Mouse (Mus musculus): ENCODE results near the gene Lmo3. TPM values are rescaled to one million over a fixed set of nuclear protein-coding genes. Genes with fewer than 3 reads are reported as not detected.

Lmo3 gene
- polyA plus RNA-seq, 1 experiment from 2014 or later = 8.6 TPM

DNA sequence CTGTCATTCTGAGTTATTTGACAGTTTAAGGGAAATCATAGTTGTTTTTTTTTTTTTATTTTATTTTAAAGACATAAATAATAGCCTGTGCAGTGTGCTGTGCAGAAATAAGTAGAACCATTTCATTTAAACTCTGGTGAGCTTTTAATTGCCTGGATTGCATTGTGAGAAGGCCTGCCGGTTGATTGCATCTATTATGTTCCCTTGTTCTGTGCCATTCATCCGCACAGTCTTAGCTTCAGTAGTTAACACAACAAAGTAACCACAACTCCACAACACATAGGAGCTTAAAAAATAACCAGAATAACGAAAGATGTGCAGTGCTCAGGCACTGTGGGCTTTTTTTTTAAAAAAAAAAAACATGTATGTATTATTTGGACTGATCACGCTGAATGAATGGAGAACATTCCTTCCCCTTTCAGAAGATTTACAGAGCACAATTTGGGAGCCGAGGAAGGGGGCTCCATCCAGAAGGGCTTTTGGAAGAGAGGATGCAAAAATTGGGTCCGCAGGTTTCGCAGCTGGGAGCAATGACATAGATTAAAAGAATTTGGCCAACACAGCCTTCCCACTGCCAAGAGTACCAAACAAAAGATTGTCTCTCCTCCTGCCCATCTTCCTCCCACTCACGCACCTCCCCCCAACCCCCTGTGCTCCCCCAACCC lies 161.8 kb downstream of the Lmo3 start:
- no peak for DNase-seq (ENCODE audit: low spot score)
- H3K27ac ChIP-seq = peak overlapping the region; percentile 88
- 18% methylated on average over 8 of the region's 8 CpGs for WGBS

GRCm38 (mm10) chr6:138412075-138412474 lies 169.7 kb downstream of the Lmo3 start:
- Histone ChIP-seq H3K27me3 (ENCODE audit: insufficient read depth, poor library complexity, severe bottlenecking) (no peaks in the 10 kb centered on the region), H3K4me1 (replicated peaks) (no peaks in the 10 kb centered on the region), H3K36me3 (peaks cover 7% of the 10 kb centered on the region; the same call in 1 of the 2 replicates), H3K27ac (no peak overlapping the region), H3K9me3 (no peaks in the 10 kb centered on the region), H3K4me3 (no peak overlapping the region)
- DNase-seq (ENCODE audit: low spot score) = no peak
- WGBS = 91% methylated on average over 3 of the region's 3 CpGs

More for the DNA sequence above, 161.8 kb downstream of the Lmo3 start:
- peaks cover 50% of the 10 kb centered on the region for H3K4me1 ChIP-seq (replicated peaks)
- H3K27me3 ChIP-seq (ENCODE audit: insufficient read depth, poor library complexity, severe bottlenecking) = peaks cover 18% of the 10 kb centered on the region
- H3K9me3 ChIP-seq = no peaks in the 10 kb centered on the region
- peaks cover 7% of the 10 kb centered on the region; the same call in 1 of the 2 replicates for H3K36me3 ChIP-seq
- H3K4me3 ChIP-seq = peak overlapping the region; percentile 52

- H3K4me1 ChIP-seq (replicated peaks) = no peaks in the 10 kb centered on the region
- no peak overlapping the region for H3K27ac ChIP-seq
- H3K36me3 ChIP-seq = no peaks in the 10 kb centered on the region
- no peaks in the 10 kb centered on the region for H3K27me3 ChIP-seq (ENCODE audit: insufficient read depth, poor library complexity, severe bottlenecking)
- no peak overlapping the region for H3K4me3 ChIP-seq
- no peaks in the 10 kb centered on the region for H3K9me3 ChIP-seq
- 87% methylated on average over 6 of the region's 6 CpGs for WGBS
- DNase-seq (ENCODE audit: low spot score) = no peak
Observed at GRCm38 (mm10) chr6:138402031-138402430, 179.7 kb downstream of the Lmo3 start.

GRCm38 (mm10) chr6:138398836-138399235 lies 182.9 kb downstream of the Lmo3 start:
- H3K9me3 ChIP-seq = no peaks in the 10 kb centered on the region
- 89% methylated on average over 1 of the region's 1 CpGs for WGBS
- no peak for DNase-seq (ENCODE audit: low spot score)
- H3K36me3 ChIP-seq = no peaks in the 10 kb centered on the region
- H3K27ac ChIP-seq = no peak overlapping the region
- H3K27me3 ChIP-seq (ENCODE audit: insufficient read depth, poor library complexity, severe bottlenecking) = no peaks in the 10 kb centered on the region
- H3K4me3 ChIP-seq = no peak overlapping the region
- H3K4me1 ChIP-seq (replicated peaks) = no peaks in the 10 kb centered on the region

DNA sequence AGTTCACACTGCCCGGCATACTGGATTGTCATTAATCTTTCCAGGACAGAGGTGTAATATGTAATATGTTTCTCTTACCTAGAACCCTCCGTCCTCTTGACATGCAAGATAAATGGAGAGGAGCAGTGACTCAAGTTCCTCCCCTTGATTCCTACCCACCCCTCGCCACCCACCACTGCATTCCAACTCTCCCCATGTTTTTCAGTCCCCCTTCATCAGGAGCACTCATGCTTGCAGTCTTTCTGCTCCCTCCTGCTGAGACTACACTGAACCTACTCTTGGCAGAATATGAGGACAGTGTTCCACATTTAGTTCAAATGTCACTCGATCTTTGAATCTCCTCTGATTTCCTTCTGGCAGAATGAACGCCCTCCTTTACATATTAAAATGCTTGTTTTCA lies 190.7 kb downstream of the Lmo3 start:
- H3K36me3 ChIP-seq = no peaks in the 10 kb centered on the region

DNA sequence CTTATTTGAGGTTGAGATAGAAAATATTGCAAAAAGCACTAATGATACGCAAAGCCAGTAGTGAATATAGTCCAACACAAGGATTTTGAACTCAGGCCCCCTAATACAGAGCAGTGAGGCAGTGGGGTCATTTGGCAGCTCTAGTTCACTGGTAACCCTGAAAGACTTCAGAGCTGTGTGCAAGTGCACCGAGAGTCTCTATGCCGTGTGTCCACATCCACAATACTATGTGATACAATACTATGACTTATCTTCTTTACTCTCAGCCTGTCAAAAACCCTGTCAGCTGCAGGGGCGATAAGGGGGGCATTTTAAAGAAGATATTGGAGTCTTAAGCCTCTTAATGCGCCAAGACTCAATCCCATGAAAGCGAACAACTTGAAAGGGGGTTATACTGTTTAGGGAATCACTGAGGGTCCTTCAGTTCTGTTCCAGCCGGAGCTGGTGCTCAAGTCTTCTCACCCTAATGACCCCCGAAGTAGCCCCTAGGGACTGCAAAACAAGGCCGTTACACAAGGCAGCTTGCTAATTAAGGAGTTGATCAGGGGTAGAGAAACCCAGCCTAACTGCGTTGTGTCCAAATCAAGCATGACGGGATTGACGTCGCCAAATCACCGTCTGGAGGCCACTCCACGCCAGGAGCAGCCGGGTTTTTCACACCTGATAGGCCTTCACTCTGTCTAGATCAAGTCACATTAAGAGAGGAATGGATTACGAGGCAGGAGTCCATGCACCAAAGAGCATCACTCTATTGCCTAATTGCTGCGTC lies 193.4 kb downstream of the Lmo3 start:
- WGBS = 66% methylated on average over 18 of the region's 18 CpGs
- peak; percentile 5 for DNase-seq (ENCODE audit: low spot score)
- no peaks in the 10 kb centered on the region for H3K27me3 ChIP-seq (ENCODE audit: insufficient read depth, poor library complexity, severe bottlenecking)

More for the DNA sequence above, 190.7 kb downstream of the Lmo3 start:
- Histone ChIP-seq H3K4me1 (replicated peaks) (0 out of 2 replicates have a peak, but pooled peaks cover 10% of the 10 kb centered on the region), H3K4me3 (no peak overlapping the region), H3K27me3 (ENCODE audit: insufficient read depth, poor library complexity, severe bottlenecking) (no peaks in the 10 kb centered on the region), H3K9me3 (no peaks in the 10 kb centered on the region), H3K27ac (no peak overlapping the region)
- 65% methylated on average over 5 of the region's 5 CpGs for WGBS
- DNase-seq (ENCODE audit: low spot score) = no peak

DNA sequence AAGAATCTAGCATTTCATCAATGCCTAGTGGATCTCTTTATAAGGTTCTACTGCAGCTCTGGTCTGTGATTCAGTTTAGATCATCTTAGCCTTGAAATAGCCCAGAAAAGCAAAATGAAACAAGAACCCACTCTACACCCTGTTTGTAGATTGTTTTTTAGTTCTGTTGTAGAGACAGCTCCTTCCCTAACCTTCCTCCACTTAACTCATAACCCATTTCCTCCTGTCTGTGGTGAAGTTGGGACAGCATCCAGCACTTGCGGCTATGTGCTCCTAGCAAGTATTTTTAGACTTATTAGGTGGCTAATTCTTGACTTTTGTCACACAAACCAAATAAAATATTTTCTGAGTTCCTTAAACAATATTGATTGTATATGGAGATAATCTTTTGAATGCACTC lies 198.6 kb downstream of the Lmo3 start:
- no peak for DNase-seq (ENCODE audit: low spot score)
- no peak overlapping the region for H3K4me3 ChIP-seq
- no peak overlapping the region for H3K27ac ChIP-seq
- H3K36me3 ChIP-seq = no peaks in the 10 kb centered on the region
- no peaks in the 10 kb centered on the region for H3K9me3 ChIP-seq
- H3K27me3 ChIP-seq (ENCODE audit: insufficient read depth, poor library complexity, severe bottlenecking) = no peaks in the 10 kb centered on the region
- H3K4me1 ChIP-seq (replicated peaks) = 0 out of 2 replicates have a peak, but pooled peaks cover under 1% of the 10 kb centered on the region
- 91% methylated on average over 1 of the region's 1 CpGs for WGBS

More for the DNA sequence above, 193.4 kb downstream of the Lmo3 start:
- Histone ChIP-seq H3K36me3 (no peaks in the 10 kb centered on the region), H3K9me3 (no peaks in the 10 kb centered on the region), H3K4me3 (no peak overlapping the region), H3K27ac (no peak overlapping the region), H3K4me1 (replicated peaks) (0 out of 2 replicates have a peak, but pooled peaks cover 10% of the 10 kb centered on the region)

- H3K36me3 ChIP-seq = no peaks in the 10 kb centered on the region
- no peaks in the 10 kb centered on the region for H3K27me3 ChIP-seq (ENCODE audit: insufficient read depth, poor library complexity, severe bottlenecking)
- H3K27ac ChIP-seq = no peak overlapping the region
- no peak overlapping the region for H3K4me3 ChIP-seq
- WGBS = 87% methylated on average over 2 of the region's 2 CpGs
- DNase-seq (ENCODE audit: low spot score) = no peak
- H3K9me3 ChIP-seq = no peaks in the 10 kb centered on the region
- H3K4me1 ChIP-seq (replicated peaks) = no peaks in the 10 kb centered on the region
Observed at GRCm38 (mm10) chr6:138371176-138371575, 210.6 kb downstream of the Lmo3 start.

DNA sequence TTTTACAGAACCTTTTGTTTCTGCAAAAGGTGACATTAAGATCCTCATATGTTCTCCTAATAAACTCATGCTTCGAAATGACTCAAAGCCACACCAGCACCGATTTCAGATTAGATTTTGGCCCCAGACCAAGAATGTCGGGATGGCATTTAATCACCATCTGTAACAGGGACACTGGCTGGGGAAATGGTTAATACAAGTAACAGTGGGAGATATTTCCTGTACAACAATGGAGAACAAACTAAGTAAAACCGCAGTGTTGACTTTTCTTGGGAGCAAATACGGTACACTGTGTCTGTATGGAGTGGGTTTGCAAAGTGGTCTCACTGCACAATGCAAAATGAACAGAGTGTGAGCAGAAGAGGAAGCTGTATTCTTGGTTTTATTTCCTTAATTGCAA lies 217.7 kb downstream of the Lmo3 start:
- WGBS = 84% methylated on average over 5 of the region's 5 CpGs

GRCm38 (mm10) chr6:138350587-138351345 lies 231.0 kb downstream of the Lmo3 start:
- Histone ChIP-seq H3K27me3 (ENCODE audit: insufficient read depth, poor library complexity, severe bottlenecking) (no peaks in the 10 kb centered on the region), H3K27ac (no peak overlapping the region), H3K4me1 (replicated peaks) (no peaks in the 10 kb centered on the region), H3K36me3 (no peaks in the 10 kb centered on the region), H3K9me3 (no peaks in the 10 kb centered on the region), H3K4me3 (no peak overlapping the region)
- 85% methylated on average over 3 of the region's 3 CpGs for WGBS
- DNase-seq (ENCODE audit: low spot score) = no peak

More for the DNA sequence above, 217.7 kb downstream of the Lmo3 start:
- H3K4me3 ChIP-seq = no peak overlapping the region
- H3K27ac ChIP-seq = no peak overlapping the region
- no peaks in the 10 kb centered on the region for H3K9me3 ChIP-seq
- H3K4me1 ChIP-seq (replicated peaks) = no peaks in the 10 kb centered on the region
- H3K36me3 ChIP-seq = no peaks in the 10 kb centered on the region
- H3K27me3 ChIP-seq (ENCODE audit: insufficient read depth, poor library complexity, severe bottlenecking) = no peaks in the 10 kb centered on the region
- no peak for DNase-seq (ENCODE audit: low spot score)

DNA sequence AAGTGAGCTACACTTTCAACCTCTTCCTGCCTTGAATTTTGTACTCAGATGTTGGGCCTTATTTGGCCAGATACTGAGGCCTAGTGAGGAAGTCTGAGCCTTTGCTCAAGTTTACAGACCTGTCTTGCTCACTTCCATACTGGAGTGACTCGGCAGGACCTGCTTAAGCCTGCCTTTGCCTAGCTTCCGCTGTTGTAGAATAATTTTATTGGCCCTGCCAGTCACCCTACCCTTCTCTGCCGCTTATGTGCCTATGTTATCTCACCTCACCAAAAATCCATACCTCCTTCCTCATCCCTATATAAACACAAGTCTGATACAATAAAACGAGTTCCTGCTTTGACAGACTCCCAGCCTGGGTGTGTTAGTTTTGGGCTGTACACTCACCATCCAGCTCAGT lies 235.2 kb downstream of the Lmo3 start:
- no peak overlapping the region for H3K27ac ChIP-seq
- no peak for DNase-seq (ENCODE audit: low spot score)
- H3K36me3 ChIP-seq = no peaks in the 10 kb centered on the region
- no peaks in the 10 kb centered on the region for H3K27me3 ChIP-seq (ENCODE audit: insufficient read depth, poor library complexity, severe bottlenecking)
- peaks cover 11% of the 10 kb centered on the region; the same call in 1 of the 2 replicates for H3K9me3 ChIP-seq
- no peaks in the 10 kb centered on the region for H3K4me1 ChIP-seq (replicated peaks)
- 87% methylated on average over 4 of the region's 4 CpGs for WGBS
- H3K4me3 ChIP-seq = no peak overlapping the region

DNA sequence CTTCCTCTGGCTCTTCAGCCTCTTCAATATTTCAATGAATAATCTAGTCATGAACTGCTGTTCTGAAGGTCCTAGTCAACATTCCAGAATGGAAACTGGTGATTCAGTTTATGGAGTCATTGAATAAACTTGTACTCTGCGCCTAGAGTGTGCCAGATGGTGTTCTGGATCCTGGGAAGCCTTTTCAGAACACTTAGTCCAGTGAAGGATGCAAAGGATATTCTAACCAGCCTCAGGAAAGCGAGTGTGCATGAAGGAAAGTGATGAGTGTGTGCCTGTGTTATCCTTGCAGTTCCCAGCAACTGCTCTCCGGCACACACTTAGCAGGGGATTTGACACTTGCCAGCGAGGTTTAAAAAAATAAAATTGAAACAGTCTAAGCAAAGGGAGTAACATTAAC lies 245.9 kb downstream of the Lmo3 start:
- 83% methylated on average over 4 of the region's 4 CpGs for WGBS
- H3K27me3 ChIP-seq (ENCODE audit: insufficient read depth, poor library complexity, severe bottlenecking) = no peaks in the 10 kb centered on the region
- no peak overlapping the region for H3K27ac ChIP-seq
- no peaks in the 10 kb centered on the region for H3K36me3 ChIP-seq
- H3K4me3 ChIP-seq = no peak overlapping the region
- DNase-seq (ENCODE audit: low spot score) = no peak
- H3K9me3 ChIP-seq = 0 out of 2 replicates have a peak, but pooled peaks cover 3% of the 10 kb centered on the region
- H3K4me1 ChIP-seq (replicated peaks) = no peaks in the 10 kb centered on the region

Measured in hindbrain, embryonic 10.5 days (tissue).